Mouse (Mus musculus) gastrocnemius, adult 2 months (tissue): ENCODE data around the gene Zfp352. TPM values are rescaled to one million over a fixed set of nuclear protein-coding genes. Genes with fewer than 3 reads are reported as not detected.
"Not testable (repeated sequence)": the region's sequence is repeated elsewhere in the genome, so short reads cannot be mapped to it uniquely, and the experiment has no call there.

ENCODE experiments used
- DNase-seq: peaks from one replicate; pipeline ENCODE4 v3.0.0; 2022
- H3K27ac ChIP-seq: fragments of 200-600 bp; 2 replicates; pipeline ENCODE4 v1.8.1; 2022; ENCODE audit warnings: mild to moderate bottlenecking
- H3K4me3 ChIP-seq: fragments of 200-600 bp; 2 replicates; pipeline ENCODE4 v1.8.1; 2022; ENCODE audit warnings: mild to moderate bottlenecking, moderate library complexity
- CTCF ChIP-seq: fragments of 200-600 bp; IDR thresholded peaks from 2 replicates; pipeline ENCODE4 v1.8.1; 2022; ENCODE audit warnings: antibody characterized with exemption, mild to moderate bottlenecking, moderate library complexity
- intact Hi-C: fragments of 180-260 bp; cut with DNase I; formaldehyde crosslinking; loops from one replicate; pipeline ENCODE4 v1.15.1; 2025
- long read RNA-seq, 2 experiments: library from polyadenylated mRNA; stranded (forward); transcript quantifications; one replicate each; pipeline ENCODE4 v2.0.0; 2021
- total RNA-seq, 2 experiments: library from RNA; stranded (reverse); gene quantifications; 2 replicates each; pipeline ENCODE4 v1.2.3; 2021

The Zfp352 gene
- total RNA-seq, result not detected
- long read RNA-seq, experiment 1, result 0 reads
- long read RNA-seq, experiment 2, result 0 reads

DNA sequence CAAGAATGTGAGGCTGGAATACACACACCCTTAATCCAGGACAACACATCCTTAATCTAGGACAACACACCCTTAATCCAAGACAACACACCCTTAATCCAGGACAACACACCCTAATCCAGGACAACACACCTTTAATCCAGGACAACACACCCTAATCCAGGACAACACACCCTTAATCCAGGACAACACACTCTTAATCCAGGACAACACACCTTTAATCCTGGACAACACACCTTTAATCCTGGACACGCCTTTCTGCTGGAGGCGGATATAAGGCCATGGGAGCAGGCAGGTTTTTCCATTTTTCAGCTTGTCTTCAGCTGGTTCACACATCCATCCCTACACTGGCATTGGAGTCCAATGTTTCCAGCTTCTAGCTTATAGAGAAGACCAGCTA is at the start of gene Zfp352:
Gene Zfp352 (plus strand): TSS at position 301 of the 400 bp plus-strand sequence.
- TF ChIP-seq CTCF, result no peak
- Histone ChIP-seq H3K27ac (no peak within 1 kb of the TSS), H3K4me3 (no peak within 1 kb of the TSS)
- intact Hi-C loops, result no loop called here
- no peak for DNase-seq

DNA sequence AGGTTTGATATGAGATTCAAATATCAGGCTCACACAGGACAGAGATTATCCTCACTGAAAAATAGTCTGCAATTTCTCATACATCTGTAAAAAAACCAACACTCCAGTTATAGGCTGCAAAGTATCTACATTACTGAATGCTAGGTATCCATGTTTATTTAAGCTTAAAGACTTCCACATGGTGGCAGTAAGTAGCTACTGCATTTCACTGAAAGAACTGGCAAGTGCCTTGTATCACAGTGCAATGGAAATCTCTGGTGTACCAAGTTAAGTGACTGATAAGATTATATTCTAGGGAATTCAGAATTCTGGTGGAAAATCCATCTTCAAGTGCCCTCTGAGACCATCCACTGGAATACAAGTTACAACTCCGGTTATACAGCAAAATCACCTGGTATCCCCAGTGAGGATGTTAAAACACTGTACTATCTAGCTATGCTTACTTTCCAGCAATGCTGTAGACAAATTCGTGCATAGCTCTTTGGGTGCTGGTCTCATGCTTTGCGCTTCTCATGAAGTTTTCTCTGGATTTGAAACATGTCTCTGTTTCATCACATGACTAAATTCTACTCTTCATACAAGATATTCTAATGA is 47.6 kb upstream of the Zfp352 start:
- no peak overlapping the region for H3K4me3 ChIP-seq
- no peak for DNase-seq
- no peak for TF ChIP-seq CTCF
- intact Hi-C loops, result no loop called here
- H3K27ac ChIP-seq, result no peak overlapping the region

DNA sequence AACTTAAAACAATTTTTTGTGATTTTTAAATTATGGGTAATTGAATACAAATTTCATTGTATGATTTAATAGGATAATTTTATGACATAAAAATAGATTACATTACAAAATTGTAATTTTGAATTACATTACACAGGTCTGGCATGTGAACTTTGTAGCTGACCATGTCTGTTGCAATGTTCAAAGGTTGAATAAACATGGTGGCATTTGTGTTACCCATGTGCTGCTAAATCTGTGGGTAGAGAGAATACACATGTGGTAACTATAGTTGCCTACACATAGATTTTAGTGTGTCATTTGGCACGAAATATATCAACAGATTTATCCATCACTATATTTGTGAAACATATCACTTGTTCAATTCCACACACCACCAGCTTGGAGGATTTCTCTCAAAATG is 44.6 kb upstream of the Zfp352 start:
- Histone ChIP-seq H3K4me3 (no peak overlapping the region), H3K27ac (no peak overlapping the region)
- TF ChIP-seq CTCF, result no peak
- intact Hi-C loops, result no loop called here
- DNase-seq, result no peak

DNA sequence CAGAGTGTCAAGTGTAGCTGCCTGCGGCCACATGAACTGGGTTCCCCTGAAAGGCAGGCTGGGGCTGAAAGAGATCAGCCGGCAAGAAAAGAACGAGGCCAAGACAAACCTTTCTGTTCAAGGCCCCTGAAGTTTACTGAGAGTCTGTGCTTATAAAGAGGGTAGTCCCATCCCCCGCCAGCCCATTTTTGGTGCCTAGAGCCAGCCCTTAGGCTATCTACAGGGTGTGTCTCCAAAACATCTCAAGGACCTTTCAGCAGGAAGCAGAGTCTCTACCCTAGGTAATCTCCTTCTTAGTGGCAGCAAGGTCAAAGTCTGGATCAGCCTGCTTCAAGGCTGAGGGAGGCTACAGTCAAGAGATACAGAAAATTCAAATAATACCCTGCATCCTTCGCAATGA is 15.2 kb upstream of the Zfp352 start:
- Histone ChIP-seq H3K27ac (no peak overlapping the region), H3K4me3 (no peak overlapping the region)
- TF ChIP-seq CTCF, result no peak
- DNase-seq, result no peak
- intact Hi-C loops, result no loop called here

DNA sequence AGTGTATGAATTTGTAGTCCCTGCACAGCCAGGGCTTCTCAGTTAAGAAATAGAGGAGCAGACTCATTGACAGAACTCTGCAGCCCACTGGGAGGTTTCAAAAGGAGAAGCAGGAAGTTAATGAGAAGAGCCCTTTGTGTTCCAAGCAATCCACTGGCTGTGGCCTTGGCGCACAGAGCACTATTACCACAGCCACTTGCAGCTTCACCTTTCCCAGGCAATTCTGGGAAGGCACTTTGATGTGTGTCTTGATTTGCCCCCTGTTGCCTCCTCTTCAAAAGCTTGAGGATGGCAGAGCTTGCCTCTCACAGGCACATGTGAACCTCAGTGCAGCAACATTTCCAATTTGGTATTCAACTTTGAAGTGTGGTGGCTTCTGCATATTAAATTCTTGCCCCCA is 7.1 kb upstream of the Zfp352 start:
- no peak for DNase-seq
- intact Hi-C loops, result no loop called here
- H3K4me3 ChIP-seq, result no peak overlapping the region
- TF ChIP-seq CTCF, result no peak
- no peak overlapping the region for H3K27ac ChIP-seq

DNA sequence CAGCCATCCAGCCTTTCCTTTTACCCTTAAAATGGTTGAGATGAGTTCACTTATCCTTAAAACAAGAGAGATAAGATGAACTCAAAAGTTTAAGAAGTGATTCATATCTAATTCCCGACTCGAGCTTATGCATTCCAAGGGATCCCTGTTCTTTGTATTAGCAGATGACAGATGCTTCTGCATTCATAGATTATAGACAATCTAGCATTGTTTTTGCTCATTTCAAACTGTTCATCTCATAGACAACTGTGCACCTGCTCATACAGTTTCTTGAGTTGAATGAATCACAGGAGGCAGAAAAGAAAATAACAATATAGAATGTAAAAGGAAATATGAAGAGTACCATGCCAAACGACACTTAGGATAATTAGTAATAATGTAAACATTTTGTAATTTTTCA is 6.5 kb upstream of the Zfp352 start:
- Histone ChIP-seq H3K4me3 (no peak overlapping the region), H3K27ac (no peak overlapping the region)
- intact Hi-C loops, result no loop called here
- DNase-seq, result no peak
- TF ChIP-seq CTCF, result no peak

DNA sequence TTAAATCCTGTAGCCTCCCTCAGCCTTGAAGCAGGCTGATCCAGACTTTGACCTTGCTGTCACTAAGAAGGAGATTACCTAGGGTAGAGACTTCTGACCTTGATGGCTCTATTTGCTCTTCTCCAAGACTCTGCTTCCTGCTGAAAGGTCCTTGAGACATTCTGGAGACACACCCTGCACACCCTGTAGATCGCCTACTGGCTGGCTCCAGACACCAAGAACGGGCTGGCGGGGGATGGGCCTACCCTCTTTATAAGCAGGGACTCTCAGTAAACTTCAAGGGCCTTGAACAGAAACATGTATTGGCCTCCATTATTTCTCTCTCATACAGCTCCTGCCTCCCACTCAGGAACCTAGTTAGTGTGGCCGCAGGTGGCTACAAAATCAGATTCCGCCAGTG is 17.0 kb downstream of the Zfp352 start:
- H3K27ac ChIP-seq, H3K4me3 ChIP-seq, intact Hi-C loops, DNase-seq: not testable (repeated sequence)

DNA sequence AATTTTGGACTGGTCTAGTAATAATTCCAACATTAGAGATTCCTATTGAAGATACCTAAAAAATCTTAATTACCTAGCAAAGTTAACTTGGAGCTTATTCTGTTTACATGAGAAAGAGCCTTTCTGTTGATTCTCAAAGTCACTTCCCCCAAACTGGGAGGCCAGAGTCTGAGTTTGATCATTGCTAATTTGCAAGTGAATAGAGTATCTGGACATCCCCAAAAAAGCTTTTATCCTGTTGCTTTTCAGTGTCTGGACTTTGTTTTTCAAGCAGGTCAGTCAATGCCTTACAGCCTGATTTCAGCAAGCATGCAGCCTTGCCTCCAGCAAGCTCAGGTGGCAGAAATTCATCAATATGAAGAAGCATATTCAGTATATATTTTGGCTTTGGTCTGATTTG is 51.2 kb downstream of the Zfp352 start:
- DNase-seq, result no peak
- intact Hi-C loops, result no loop called here
- no peak for TF ChIP-seq CTCF
- Histone ChIP-seq H3K4me3 (no peak overlapping the region), H3K27ac (no peak overlapping the region)
